In the genomic region with DNA sequence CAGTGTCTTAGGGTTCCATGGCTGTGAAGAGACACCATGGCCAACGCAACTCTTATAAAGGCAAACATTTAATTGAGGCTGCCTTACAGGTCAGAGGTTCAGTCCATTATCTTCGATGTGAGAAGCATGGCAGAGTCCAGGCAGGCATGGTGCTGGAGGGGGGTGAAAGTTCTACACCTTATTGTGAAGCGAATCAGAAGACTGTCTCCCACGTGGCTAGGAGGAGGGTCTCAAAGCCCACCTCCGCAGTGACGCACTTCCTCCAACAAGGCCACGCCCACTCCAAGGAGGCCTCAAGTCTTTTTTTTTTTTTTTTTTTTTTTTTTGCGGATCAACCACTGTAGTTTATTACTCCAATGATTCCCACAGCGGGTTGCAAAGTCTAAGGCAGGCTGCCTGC, we compare ENCODE assay signal across 26 mouse cellular contexts. TPM values are rescaled to one million over a fixed set of nuclear protein-coding genes. Genes with fewer than 3 reads are reported as not detected.
"Had no signal": no experiment of that assay in that cellular context is flagged by ENCODE, and none has a peak within 500 bp of the region (broad histone marks: within the 10 kb centered on the region; RNA-seq: fewer than 3 reads in every experiment).

No protein-coding gene starts in this region.

- H3K4me1 ChIP-seq: embryonic facial prominence, embryonic 12.5 days; embryonic facial prominence, embryonic 13.5 days had no signal

- H3K27me3 ChIP-seq: embryonic facial prominence, embryonic 12.5 days; embryonic facial prominence, embryonic 13.5 days; embryonic facial prominence, embryonic 15.5 days; forebrain, embryonic 12.5 days; forebrain, embryonic 13.5 days; forebrain, embryonic 15.5 days had no signal

- H3K4me3 ChIP-seq: embryonic facial prominence, embryonic 10.5 days; embryonic facial prominence, embryonic 12.5 days; embryonic facial prominence, embryonic 13.5 days; embryonic facial prominence, embryonic 15.5 days; erythroblast, embryonic 14.5 days; forebrain, embryonic 10.5 days; forebrain, embryonic 12.5 days; forebrain, embryonic 13.5 days; forebrain, embryonic 15.5 days; gastrocnemius, adult 2 months; heart, adult 2 months had no signal

- H3K9me3 ChIP-seq: embryonic facial prominence, embryonic 10.5 days; embryonic facial prominence, embryonic 12.5 days; embryonic facial prominence, embryonic 13.5 days; embryonic facial prominence, embryonic 15.5 days; forebrain, embryonic 10.5 days; forebrain, embryonic 12.5 days; forebrain, embryonic 13.5 days; forebrain, embryonic 15.5 days had no signal

- DNase-seq: cerebellum, adult 9-10 months; cerebellum, adult 9-11 months; cerebellum, postnatal 10 days; cerebellum, postnatal 14 days; cerebellum, postnatal 25 days; cerebellum, postnatal 36 days; embryo, embryonic 11 days; forebrain, postnatal 0 days; gastrocnemius, adult 2 months; gastrocnemius, postnatal 10 days; gastrocnemius, postnatal 14 days; gastrocnemius, postnatal 25 days; gastrocnemius, postnatal 36 days; heart, adult 18-20 months; heart, adult 2 months had no signal

- H3K27ac ChIP-seq: embryonic facial prominence, embryonic 10.5 days; embryonic facial prominence, embryonic 12.5 days; embryonic facial prominence, embryonic 13.5 days; embryonic facial prominence, embryonic 15.5 days; forebrain, embryonic 10.5 days; forebrain, embryonic 12.5 days; forebrain, embryonic 13.5 days; forebrain, embryonic 15.5 days; gastrocnemius, adult 2 months; heart, adult 2 months had no signal

- H3K36me3 ChIP-seq: embryonic facial prominence, embryonic 10.5 days; embryonic facial prominence, embryonic 12.5 days; embryonic facial prominence, embryonic 13.5 days; embryonic facial prominence, embryonic 15.5 days; forebrain, embryonic 10.5 days; forebrain, embryonic 12.5 days; forebrain, embryonic 15.5 days had no signal

- H3K9ac ChIP-seq: embryonic facial prominence, embryonic 12.5 days; embryonic facial prominence, embryonic 13.5 days; embryonic facial prominence, embryonic 15.5 days; forebrain, embryonic 12.5 days; forebrain, embryonic 13.5 days; forebrain, embryonic 15.5 days; forebrain, postnatal 0 days had no signal

RNA-seq across cellular contexts. Expression of a gene that starts 58.1 kb away (rescaled TPM):
- total RNA-seq: common myeloid progenitor, adult 5-6 weeks; granulocyte monocyte progenitor cell, adult 5-6 weeks had no signal
- polyA plus RNA-seq: erythroblast, embryonic 14.5 days had no signal
